Mouse (Mus musculus) limb, embryonic 10.5 days (tissue): ENCODE data around the gene Fhl1. TPM values are rescaled to one million over a fixed set of nuclear protein-coding genes. Genes with fewer than 3 reads are reported as not detected.

Experiments
- DNase-seq: peaks from one replicate; pipeline ENCODE4 v3.0.0-alpha.2; 2017; ENCODE audit warnings: low spot score
- H3K27ac ChIP-seq: fragments of 300-500 bp; sonication (generic); 2 replicates; pipeline ENCODE4 v1.5.1; 2016; ENCODE audit warnings: mild to moderate bottlenecking
- H3K27me3 ChIP-seq: fragments of 300-500 bp; sonication (generic); 2 replicates; pipeline ENCODE4 v1.6.1; 2016; ENCODE audit warnings: low read depth, mild to moderate bottlenecking; ENCODE audit not compliant: poor library complexity, severe bottlenecking
- H3K36me3 ChIP-seq: fragments of 300-500 bp; sonication (generic); 2 replicates; pipeline ENCODE4 v1.6.1; 2016; ENCODE audit warnings: mild to moderate bottlenecking, moderate library complexity
- H3K4me1 ChIP-seq: fragments of 300-500 bp; sonication (generic); 2 replicates; pipeline ENCODE4 v1.6.1; 2016
- H3K4me3 ChIP-seq: fragments of 300-500 bp; sonication (generic); 2 replicates; pipeline ENCODE4 v1.5.1; 2016; ENCODE audit warnings: mild to moderate bottlenecking, moderate library complexity
- H3K9me3 ChIP-seq: fragments of 300-500 bp; sonication (generic); replicated peaks from 2 replicates; pipeline ENCODE4 v1.6.1; 2016; ENCODE audit warnings: mild to moderate bottlenecking
- WGBS: fragments of 180-500 bp; shearing (Covaris S2); methylation state at CpG from one replicate; pipeline ENCODE4 v1.1.7; 2016; 5-methylcytosine and 5-hydroxymethylcytosine counted together
- polyA plus RNA-seq: library from polyadenylated mRNA; unstranded; fragments of >200 nt; fragmentation: Nextera tagmentation; extraction: Ambion mirVana; gene quantifications from 2 replicates; pipeline ENCODE4 v1.2.1, GENCODE M21; 2016

The Fhl1 gene
- polyA plus RNA-seq, 1 experiment from 2014 or later, result 45.0 TPM

DNA sequence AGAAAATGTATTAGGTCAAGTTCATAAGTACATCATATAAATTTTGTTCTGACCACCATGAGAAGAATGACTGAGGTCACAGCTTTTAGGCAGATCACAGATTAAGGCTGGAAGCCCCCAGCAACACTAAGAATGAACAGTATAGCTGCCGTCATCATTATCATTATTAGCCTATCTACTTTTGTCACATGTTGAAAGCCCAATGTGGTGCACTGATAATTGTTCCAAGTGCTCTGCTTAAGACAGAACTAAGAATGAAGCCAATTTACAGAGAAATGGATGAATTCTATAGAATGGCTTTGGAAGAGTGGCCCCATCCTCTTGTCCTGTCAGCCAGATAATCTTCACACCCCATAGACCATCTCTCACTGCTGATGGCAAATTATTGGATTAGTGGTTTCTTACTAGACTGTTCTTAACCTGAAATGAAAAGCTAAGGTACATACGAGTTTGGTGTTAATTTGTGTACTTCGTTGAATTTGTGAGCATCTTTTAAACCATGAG lies 28.7 kb downstream of the Fhl1 start:
- no peaks in the 10 kb centered on the region for H3K27me3 ChIP-seq
- H3K36me3 ChIP-seq, result no peaks in the 10 kb centered on the region
- no peaks in the 10 kb centered on the region for H3K4me1 ChIP-seq
- H3K9me3 ChIP-seq, result no peaks in the 10 kb centered on the region
- DNase-seq, result no peak
- WGBS, result 84% methylated on average over 3 of the region's 3 CpGs
- no peak overlapping the region for H3K27ac ChIP-seq
- no peak overlapping the region for H3K4me3 ChIP-seq

DNA sequence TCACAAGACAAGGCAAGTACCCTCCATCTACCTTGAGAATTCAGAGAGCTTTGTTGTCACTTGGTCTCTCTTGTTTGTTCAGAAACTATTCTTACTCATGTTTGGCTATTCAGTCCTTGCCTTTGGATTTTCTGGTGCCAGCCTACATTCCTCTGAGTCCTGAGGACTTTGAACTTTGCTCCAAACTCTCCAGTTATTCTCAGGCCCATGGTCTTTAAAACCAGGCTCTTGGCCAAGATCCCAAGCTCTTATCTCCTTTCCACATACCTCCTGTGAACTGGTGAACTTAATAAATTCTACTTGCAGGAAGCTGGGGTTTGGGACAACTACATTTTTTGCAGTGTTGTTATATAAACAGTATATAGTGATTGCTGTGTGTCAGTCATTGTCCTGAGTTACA lies 38.3 kb downstream of the Fhl1 start:
- Histone ChIP-seq H3K9me3 (no peaks in the 10 kb centered on the region), H3K4me1 (no peaks in the 10 kb centered on the region), H3K4me3 (no peak overlapping the region), H3K27ac (no peak overlapping the region), H3K36me3 (no peaks in the 10 kb centered on the region), H3K27me3 (no peaks in the 10 kb centered on the region)
- DNase-seq, result no peak

- DNase-seq, result no peak
- WGBS, result 67% methylated on average over 1 of the region's 1 CpGs
- Histone ChIP-seq H3K27me3 (no peaks in the 10 kb centered on the region), H3K4me1 (no peaks in the 10 kb centered on the region), H3K36me3 (no peaks in the 10 kb centered on the region), H3K9me3 (no peaks in the 10 kb centered on the region), H3K27ac (no peak overlapping the region), H3K4me3 (no peak overlapping the region)
Observed at GRCm38 (mm10) chrX:56771751-56772150, 40.2 kb downstream of the Fhl1 start.

GRCm38 (mm10) chrX:56773329-56773728 lies 41.7 kb downstream of the Fhl1 start:
- Histone ChIP-seq H3K27ac (no peak overlapping the region), H3K27me3 (no peaks in the 10 kb centered on the region), H3K4me1 (no peaks in the 10 kb centered on the region), H3K9me3 (no peaks in the 10 kb centered on the region), H3K4me3 (no peak overlapping the region), H3K36me3 (no peaks in the 10 kb centered on the region)
- 87% methylated on average over 4 of the region's 4 CpGs for WGBS
- no peak for DNase-seq

DNA sequence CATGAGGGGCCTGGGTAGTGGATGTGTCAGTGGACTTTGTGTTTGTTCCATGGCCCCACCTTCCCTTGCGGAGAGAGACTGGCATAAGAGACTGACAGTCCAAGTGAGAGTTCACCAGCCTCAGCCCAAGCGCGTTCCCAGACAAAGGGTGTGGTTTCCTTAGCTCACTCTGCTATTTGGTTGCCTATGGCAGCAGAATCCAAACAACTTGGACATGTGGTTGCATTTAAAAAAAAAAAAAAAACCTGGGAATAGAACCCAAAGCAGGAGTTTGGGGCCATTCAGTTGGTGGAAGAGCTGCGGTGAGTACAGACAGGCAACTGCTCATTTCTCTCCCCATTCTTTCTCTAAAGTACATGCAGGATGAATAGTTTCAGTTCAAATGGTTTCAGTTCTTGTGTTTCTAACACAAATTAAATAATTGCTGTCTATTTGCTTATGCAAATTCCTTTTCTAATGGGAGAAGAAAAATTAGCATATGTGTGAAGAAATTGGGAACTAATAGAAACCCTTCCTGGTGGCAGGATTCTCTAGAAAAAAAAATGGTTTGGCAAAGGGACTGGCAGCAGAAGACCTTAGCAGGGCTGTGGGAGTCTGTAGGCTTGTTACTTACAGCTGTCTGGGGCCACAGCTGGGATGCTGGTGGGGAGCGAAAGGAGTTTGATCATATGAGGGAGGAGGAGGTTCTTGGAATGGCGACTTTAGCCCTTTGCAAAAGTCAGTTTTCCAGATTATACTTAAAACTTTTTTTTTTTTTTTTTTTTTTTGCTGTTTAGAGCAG lies 54.9 kb downstream of the Fhl1 start:
- no peaks in the 10 kb centered on the region for H3K9me3 ChIP-seq
- no peak for DNase-seq
- H3K36me3 ChIP-seq, result peaks cover 10% of the 10 kb centered on the region; the same call in 1 of the 2 replicates
- 76% methylated on average over 6 of the region's 6 CpGs for WGBS
- no peaks in the 10 kb centered on the region for H3K4me1 ChIP-seq
- H3K4me3 ChIP-seq, result no peak overlapping the region
- H3K27ac ChIP-seq, result no peak overlapping the region
- no peaks in the 10 kb centered on the region for H3K27me3 ChIP-seq

DNA sequence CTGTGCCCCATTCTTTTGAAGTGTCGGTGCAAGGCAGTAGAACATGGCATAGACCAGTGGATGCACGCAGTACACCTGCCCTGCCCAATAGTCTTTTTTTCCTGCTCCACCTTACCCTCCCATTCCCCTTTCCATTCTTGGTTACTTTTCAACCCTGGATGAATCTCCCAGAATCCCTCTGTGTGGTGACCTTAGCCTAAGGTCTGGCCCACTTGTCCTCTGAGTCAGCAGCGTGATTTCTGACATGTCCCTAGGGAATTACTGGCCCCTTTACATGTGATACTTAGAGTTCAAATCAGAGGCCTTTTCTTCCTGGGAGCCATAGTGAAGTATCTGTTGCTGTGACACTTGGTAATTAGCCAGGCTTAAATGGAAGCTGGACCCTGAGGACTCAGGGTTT lies 55.9 kb downstream of the Fhl1 start:
- no peaks in the 10 kb centered on the region for H3K4me1 ChIP-seq
- no peaks in the 10 kb centered on the region for H3K27me3 ChIP-seq
- H3K4me3 ChIP-seq, result no peak overlapping the region
- no peak for DNase-seq
- peaks cover 10% of the 10 kb centered on the region; the same call in 1 of the 2 replicates for H3K36me3 ChIP-seq
- no peaks in the 10 kb centered on the region for H3K9me3 ChIP-seq
- no peak overlapping the region for H3K27ac ChIP-seq
- 88% methylated on average over 3 of the region's 3 CpGs for WGBS

- peaks cover 17% of the 10 kb centered on the region for H3K36me3 ChIP-seq
Observed at GRCm38 (mm10) chrX:56790591-56790990, 59.0 kb downstream of the Fhl1 start.

GRCm38 (mm10) chrX:56791268-56791667 lies 59.7 kb downstream of the Fhl1 start:
- Histone ChIP-seq H3K9me3 (no peaks in the 10 kb centered on the region), H3K4me3 (no peak overlapping the region), H3K36me3 (peaks cover 17% of the 10 kb centered on the region), H3K27ac (no peak overlapping the region), H3K27me3 (no peaks in the 10 kb centered on the region), H3K4me1 (no peaks in the 10 kb centered on the region)
- DNase-seq, result peak; percentile 60
- WGBS, result 61% methylated on average over 15 of the region's 15 CpGs

More at GRCm38 (mm10) chrX:56790591-56790990, 59.0 kb downstream of the Fhl1 start:
- no peaks in the 10 kb centered on the region for H3K4me1 ChIP-seq
- H3K9me3 ChIP-seq, result no peaks in the 10 kb centered on the region
- 93% methylated on average over 4 of the region's 4 CpGs for WGBS
- H3K4me3 ChIP-seq, result no peak overlapping the region
- no peaks in the 10 kb centered on the region for H3K27me3 ChIP-seq
- DNase-seq, result no peak
- H3K27ac ChIP-seq, result no peak overlapping the region

DNA sequence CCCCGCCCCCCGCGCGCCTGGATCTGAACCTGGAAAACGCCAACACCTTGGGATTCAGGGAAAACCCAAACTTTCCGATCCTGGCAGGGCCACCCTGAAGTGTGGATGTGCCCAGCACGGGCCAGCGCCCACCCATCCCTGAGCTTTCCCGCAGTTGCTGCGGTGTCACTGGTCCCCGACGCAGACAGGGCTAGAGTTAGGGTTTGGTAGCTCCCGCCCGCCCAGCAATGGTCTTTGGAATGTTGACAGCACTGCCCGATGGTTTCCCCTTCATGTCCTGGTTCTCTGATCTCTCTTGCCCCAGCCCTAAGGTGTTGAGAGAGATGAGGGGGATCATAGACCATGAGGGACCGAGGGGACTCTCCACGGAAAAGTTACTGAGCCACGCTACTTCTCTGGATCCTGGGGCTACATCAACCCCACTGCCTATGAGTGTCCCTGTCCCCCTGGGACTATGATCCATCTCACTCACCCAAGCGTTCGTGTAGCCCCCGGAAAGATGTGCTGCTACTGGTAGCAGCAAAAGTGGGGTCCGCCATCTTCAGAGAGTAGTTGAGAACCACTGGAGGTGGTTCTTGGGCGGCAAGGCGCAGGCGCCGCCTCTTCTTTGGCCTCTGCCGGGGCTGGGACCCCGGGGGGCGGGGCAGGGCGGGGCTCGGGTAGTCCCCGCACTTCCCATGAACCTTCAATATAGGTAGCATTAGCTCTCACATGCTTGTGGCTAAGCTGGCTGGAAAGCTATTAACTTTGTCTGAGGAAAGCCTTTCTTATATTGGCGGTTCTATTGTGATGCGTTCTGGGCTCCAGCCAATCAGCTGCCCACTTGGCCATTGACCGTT lies 90.4 kb downstream of the Fhl1 start, which contains the start of gene Map7d3:
Gene Map7d3 (minus strand): TSS at position 562 of the 839 bp plus-strand sequence.
- Histone ChIP-seq H3K27ac (no peak within 1 kb of the TSS), H3K36me3 (no peaks in the 10 kb centered on the region), H3K27me3 (no peaks in the 10 kb centered on the region), H3K4me3 (peak within 1 kb of the TSS; percentile 57), H3K4me1 (no peaks in the 10 kb centered on the region), H3K9me3 (no peaks in the 10 kb centered on the region)
- 14% methylated on average over 35 of the region's 35 CpGs for WGBS
- peak; percentile 41 for DNase-seq

DNA sequence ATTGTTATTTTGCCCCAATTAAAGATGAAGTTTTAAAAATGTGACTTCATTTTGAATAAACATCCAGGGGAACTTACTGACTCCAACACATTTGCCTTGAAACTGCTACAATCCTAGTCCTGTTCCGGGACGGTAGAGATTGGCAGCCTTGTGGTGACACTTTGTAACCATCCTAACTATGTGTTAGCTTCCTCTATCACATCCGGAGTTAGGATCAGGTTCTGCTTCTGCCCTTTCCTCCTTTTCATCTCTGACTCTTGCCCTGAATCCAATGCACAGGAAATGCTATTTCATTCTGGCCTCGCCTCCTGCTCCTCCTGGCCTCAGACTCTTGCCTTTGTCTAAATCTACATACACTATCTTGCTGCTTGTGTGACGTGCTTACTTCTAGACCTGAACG lies 95.9 kb downstream of the Fhl1 start:
- H3K36me3 ChIP-seq, result no peaks in the 10 kb centered on the region
- no peak for DNase-seq
- WGBS, result 86% methylated on average over 6 of the region's 6 CpGs
- H3K27ac ChIP-seq, result no peak overlapping the region
- no peaks in the 10 kb centered on the region for H3K27me3 ChIP-seq
- H3K9me3 ChIP-seq, result no peaks in the 10 kb centered on the region
- no peak overlapping the region for H3K4me3 ChIP-seq
- no peaks in the 10 kb centered on the region for H3K4me1 ChIP-seq

- H3K9me3 ChIP-seq, result no peaks in the 10 kb centered on the region
- no peaks in the 10 kb centered on the region for H3K4me1 ChIP-seq
- no peaks in the 10 kb centered on the region for H3K36me3 ChIP-seq
- H3K4me3 ChIP-seq, result no peak overlapping the region
- WGBS, result 83% methylated on average over 6 of the region's 6 CpGs
- no peak overlapping the region for H3K27ac ChIP-seq
- no peaks in the 10 kb centered on the region for H3K27me3 ChIP-seq
- no peak for DNase-seq
Observed at GRCm38 (mm10) chrX:56835842-56836241, 104.3 kb downstream of the Fhl1 start.

- Histone ChIP-seq H3K4me3 (no peak overlapping the region), H3K27me3 (no peaks in the 10 kb centered on the region), H3K9me3 (no peaks in the 10 kb centered on the region), H3K27ac (no peak overlapping the region), H3K4me1 (no peaks in the 10 kb centered on the region), H3K36me3 (no peaks in the 10 kb centered on the region)
- no peak for DNase-seq
Observed at GRCm38 (mm10) chrX:56839369-56839768, 107.8 kb downstream of the Fhl1 start.

DNA sequence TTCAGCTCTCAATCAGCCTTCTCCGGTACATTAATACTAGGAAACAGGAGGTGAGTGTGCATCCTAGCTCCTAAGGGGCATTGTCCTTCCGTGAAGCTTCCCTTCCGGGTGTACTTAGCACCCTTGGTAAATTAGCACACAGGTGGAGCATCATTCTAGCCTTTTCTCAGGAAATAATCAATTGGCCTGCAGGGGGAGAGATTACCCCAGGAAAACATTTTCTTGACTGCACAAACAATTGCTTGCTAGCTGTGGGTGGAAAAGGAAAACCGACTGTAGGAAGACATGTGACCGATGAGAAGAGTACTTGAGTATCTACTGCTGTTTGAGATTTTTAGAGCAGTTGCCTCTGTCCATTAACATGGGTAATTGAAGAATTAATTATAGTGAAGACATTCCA lies 109.7 kb downstream of the Fhl1 start:
- no peak overlapping the region for H3K27ac ChIP-seq
- 71% methylated on average over 5 of the region's 5 CpGs for WGBS
- no peak overlapping the region for H3K4me3 ChIP-seq
- no peaks in the 10 kb centered on the region for H3K9me3 ChIP-seq
- H3K4me1 ChIP-seq, result no peaks in the 10 kb centered on the region
- no peaks in the 10 kb centered on the region for H3K36me3 ChIP-seq
- no peaks in the 10 kb centered on the region for H3K27me3 ChIP-seq
- no peak for DNase-seq
